Mouse (Mus musculus) kidney, adult 9 months (tissue): ENCODE results near the gene Pafah2.

Source experiments
- DNase-seq: peaks from one replicate; pipeline ENCODE4 v3.0.0; 2022

Gene Pafah2

DNA sequence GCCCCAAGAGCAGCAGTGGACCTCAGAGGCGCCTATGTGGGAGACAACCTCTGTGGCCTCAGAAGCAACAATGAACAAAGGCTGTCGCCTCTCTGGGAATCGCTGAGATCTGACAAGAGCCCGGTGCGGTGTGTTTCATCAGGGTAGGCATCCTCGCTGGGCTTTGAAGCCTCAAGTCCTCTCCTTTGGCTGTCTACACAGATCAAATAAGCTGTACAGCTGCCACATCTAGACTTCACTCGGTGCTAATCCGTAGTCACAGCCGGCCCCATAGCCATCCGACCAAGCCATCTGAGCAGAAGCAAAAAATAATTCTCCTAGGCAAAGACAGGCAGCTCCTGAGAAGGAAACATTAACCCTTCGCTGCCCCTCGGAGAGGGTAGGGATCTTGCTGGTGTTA lies 69.7 kb downstream of the Pafah2 start:
- no peak for DNase-seq

DNA sequence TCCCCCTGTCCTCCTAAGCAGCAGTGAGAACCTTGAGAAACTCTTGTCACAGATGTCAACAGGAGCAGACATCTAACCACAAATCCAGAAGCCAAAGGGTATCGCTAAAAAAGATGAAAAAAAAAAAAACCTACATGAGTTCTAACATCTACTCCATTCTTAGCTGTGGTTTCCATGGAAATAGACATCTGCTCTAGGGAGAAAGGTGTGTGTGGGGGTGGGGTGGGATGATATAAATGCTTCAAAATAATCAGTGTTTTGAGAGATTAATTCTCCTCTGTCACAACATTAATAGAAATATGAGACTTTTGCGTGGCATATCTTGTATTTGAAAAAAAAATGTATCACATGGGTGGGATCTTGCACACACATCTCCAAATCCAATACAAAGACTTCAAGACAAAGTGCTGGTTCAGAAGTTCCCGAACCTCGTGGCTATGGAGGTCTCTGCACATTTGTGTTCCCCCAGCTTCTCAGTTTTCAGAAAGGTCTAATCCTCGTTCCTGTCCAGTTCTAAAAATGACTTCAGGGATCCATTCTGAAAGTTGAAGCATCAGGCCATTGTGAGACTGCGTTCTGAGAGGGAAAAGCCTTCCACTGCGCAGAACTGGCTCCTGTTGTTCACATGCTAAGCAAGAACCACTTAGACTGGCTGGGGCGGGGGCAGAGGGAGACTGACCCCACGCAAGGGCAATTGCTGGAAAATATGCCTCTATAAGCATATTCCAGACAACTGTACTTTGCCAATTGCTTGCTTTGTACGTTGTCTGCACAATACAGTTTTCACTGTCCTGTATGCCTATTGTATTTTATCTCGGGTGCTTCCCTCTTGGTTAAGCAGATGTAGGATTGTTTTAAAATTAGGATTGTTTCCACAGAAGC lies 70.5 kb downstream of the Pafah2 start:
- no peak for DNase-seq

DNA sequence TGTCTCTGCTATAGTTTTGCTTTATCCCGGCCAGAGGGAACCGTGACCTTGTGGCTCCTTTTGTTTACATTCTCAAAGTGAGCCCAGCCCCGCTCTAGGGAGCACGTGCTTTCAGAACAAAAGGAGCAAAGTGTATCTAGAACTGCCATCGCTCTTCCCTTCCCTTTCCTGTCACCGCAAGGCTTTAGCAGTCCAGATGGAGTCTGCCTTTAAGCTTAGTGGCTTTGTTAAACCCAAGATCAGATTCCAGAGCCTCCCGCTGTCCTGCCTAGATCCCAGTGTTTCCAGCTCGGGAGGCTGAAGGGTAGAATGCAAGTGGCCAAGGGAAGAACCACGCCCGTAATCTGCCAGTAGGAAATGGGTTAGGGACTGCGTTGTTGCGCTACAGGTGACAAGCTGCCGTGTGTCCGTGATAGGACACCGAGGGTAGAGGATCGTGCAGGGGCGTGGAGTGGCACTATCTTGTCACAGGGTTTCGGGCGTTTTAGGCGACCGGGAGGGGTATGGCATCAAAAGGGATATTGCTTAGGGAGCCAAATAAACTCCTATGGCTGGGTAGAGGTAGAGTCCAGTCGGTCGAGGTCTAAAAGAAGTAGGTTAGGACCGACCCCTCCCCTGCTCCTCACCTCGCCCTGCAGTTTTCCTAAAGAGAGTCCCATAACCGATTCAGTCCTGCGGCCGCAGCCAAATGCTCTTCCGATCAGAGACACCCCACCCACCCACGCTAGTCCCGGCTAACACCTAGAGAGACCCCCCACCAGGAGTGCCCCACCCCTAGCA lies 71.5 kb downstream of the Pafah2 start:
- DNase-seq: no peak

DNA sequence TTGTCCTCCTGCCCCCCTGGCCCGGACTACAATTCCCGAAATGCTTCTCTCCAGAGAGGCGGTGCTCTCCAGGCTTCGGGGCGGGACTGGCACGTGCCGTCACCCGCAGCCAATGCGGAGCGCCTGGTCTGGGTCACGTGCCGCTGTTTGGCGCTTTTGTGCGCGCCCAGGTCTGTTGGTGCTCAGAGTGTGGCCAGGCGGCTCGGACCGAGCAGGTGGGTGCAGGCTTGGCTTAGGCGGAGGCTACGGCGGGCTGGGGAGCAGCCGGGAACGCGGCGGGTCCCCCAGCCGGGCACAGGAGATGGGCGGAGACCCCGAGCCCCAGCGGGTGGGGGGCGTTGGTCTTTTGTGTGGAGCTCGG lies 72.1 kb downstream of the Pafah2 start, which contains the start of gene Stmn1:
Gene Stmn1, plus strand, starts transcription at position 106 of the 361 bp plus-strand sequence.
- peak; percentile 95 for DNase-seq

DNA sequence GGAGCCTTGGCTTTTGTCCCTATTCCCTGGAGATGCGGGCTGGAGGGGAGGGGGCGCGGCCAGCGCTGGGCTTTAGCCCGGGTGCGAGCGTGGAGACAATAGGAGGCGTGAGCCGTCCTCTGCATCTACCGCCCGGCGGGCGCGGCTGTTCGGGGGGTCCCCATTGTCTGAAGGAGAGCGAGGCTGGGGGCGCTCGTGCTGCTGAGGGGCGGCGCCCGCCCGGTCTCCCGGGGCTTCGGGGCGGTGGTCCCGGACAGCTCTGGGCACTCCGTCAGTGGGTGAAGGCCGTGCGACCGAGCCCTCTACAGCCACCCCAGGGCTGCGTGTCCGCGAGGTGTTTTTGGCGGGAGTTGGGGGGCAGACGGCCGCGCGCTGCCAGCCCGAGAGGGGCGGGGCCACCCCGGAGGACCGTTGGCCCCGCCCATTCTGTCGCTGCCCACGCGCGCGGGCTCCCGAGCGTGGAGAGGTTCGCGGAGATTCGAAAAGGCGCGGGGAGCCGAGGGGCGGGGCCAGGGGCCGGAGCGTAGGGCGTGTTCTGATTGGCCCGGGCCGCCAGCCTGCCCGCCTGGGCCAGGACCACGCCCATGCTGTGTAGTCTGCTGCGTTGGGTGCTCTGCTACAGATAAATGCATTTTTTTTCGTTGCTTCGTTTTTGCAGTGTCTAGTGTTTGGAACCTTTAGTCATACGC lies 72.6 kb downstream of the Pafah2 start:
- peak; percentile 93 for DNase-seq

DNA sequence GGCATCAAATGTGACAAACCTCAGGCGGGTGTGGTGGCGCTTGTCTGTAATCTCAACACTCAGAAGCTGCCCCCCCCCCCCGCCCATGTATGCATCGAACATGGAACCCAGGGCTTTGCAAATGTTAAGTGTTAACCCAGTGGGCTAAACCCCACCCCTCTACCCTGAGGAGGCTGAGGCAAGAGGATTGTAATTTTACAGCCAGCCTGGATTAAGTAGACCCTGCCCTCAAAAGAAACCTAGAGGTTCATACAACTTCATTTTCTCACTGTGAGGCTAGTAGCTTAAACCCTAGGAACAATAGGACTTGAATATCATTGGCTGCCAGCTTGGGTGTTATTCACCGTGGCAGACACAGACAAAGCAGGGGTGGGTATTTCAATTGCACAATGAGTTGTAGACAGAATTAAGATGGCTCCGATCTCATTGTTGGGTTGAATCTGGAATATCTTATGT lies 73.2 kb downstream of the Pafah2 start:
- DNase-seq: no peak

DNA sequence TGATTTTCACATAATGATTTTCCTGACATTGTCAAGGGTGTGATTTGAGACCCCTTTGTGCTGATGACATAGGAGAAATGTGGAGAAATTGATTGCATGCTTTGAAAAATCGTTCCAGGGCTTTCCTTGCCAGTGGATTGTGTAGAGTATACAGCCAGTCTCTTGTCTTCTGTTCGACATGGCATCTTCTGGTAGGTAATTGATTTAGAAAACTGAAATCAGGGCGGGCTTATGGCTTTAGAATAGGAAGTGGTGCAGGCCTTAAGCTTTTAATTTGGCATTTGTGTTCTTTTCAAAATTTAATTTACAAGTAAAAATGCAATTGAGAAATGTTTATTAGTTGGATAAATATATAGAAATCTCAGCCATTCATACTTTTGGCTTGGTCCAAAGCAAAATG lies 73.9 kb downstream of the Pafah2 start:
- no peak for DNase-seq

DNA sequence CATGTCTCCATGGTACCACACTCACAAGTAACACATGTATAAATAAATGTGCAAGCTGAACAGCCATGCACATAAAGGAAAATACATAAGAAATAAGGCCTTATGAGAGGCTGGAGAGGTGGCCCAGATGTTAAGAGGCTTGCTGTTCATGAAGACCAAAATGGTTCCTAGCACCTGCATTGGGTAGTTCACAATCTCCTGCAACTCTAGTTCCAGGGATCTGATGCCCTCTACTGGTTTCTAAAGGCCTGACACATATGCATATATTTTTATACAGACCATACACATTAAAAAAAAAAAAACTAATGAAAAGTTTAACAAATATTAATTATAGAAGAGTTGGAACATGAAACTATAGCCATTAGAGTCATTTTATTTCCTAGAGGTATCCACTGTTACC lies 75.3 kb downstream of the Pafah2 start:
- no peak for DNase-seq

DNA sequence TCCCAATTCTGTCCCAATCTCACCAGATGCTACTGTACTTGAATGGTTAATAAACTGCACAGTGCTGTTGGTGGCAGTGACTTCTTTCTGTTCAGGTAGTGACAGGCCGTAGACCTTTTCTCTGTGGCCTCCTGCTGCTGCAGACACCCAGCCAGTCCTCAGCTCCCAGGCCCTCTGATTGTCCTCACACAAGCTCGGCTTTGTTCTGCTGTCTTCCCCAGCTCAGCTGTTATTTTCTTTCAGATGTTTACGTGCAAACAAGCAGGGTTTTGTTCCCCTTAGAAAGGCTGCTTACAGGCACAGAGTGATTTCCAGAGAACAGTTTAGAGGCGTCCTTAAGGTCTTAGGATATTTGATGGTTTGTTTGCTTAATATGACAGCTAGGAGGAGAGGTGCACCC lies 77.6 kb downstream of the Pafah2 start:
- DNase-seq: no peak

DNA sequence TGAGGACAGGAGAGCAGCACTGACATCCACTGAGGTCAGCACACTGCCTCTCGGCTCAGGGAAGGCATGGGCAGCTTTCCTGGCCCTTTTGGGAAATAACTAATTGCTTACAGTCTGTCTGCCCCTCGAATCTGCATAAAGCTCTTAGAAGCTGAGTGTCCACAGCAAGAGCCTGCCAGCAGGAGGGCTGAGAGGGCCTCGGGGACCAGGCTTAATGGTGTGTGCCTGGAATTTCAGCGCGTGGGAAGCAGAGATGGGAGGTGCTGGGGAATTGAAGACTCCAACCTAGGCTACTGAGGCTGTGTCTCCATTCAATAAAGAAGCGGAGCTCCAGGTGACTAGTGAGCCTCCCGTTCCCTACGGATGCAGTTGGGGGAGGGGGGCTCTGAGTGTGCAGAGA lies 78.1 kb downstream of the Pafah2 start:
- DNase-seq: no peak

DNA sequence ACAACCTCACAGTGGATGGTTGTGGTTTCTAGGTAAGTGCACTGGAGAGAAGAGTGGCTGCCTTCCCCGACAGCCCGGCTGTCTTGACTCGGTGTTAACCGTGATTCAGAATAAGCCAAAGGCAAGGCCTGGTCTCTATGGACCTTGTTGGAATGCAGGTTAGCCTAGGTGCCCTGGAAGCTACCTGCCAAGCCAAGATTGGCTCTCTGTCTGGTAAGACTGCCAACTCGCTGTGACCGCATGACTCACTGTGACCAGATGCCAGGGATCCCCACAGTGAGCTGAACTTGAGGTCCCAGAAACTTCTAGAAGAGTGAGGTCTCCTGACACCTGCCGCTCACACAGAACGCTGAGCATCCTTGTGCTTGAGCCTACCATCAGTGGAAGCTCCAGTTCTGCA lies 80.8 kb downstream of the Pafah2 start:
- no peak for DNase-seq
